Comparison of ENCODE assay signal across 9 mouse cellular contexts in genomic region chr15:102987124-102987833, GRCm38 (mm10). TPM values are rescaled to one million over a fixed set of nuclear protein-coding genes. Genes with fewer than 3 reads are reported as not detected.
DNase-seq lines count a peak whose midpoint lies in the region; ATAC-seq and TF ChIP-seq lines count a peak whose summit lies in the region.
"Had no signal": no experiment of that assay in that cellular context is flagged by ENCODE, and none has a peak within 500 bp of the region (broad histone marks: within the 10 kb centered on the region; RNA-seq: fewer than 3 reads in every experiment).

No protein-coding gene starts in this region.

- WGBS in bone marrow, adult 2 months, result 7% methylated on average over 21 of the region's 21 CpGs
- 2% methylated on average over 21 of the region's 21 CpGs for WGBS in embryonic facial prominence, embryonic 15.5 days
- WGBS in heart, postnatal 0 days, result 3% methylated on average over 21 of the region's 21 CpGs
- WGBS in lung, adult 2 months, result 5% methylated on average over 21 of the region's 21 CpGs
- 4% methylated on average over 21 of the region's 21 CpGs for WGBS in olfactory bulb, adult 2 months

- TF ChIP-seq CTCF in bone marrow, adult 2 months (IDR thresholded peaks at IDR 0.05; ENCODE audit: control insufficient read depth, insufficient read depth, low read length), result peak; percentile 93
- peak; percentile 93 for TF ChIP-seq CTCF in heart, postnatal 0 days (IDR thresholded peaks at IDR 0.05; ENCODE audit: low read depth)
- TF ChIP-seq CTCF in lung, adult 2 months (IDR thresholded peaks at IDR 0.05; ENCODE audit: insufficient read depth, low read length), result peak; percentile 94
- TF ChIP-seq CTCF in olfactory bulb, adult 2 months (IDR thresholded peaks at IDR 0.05; ENCODE audit: insufficient read depth, low read depth, low read length), result peak; percentile 81

- H3K4me3 ChIP-seq in bone marrow, adult 2 months (replicated peaks; ENCODE audit: control insufficient read depth, low read depth, low read length), result no peak overlapping the region
- H3K4me3 ChIP-seq in embryonic facial prominence, embryonic 15.5 days (replicated peaks), result no peak overlapping the region
- H3K4me3 ChIP-seq in heart, postnatal 0 days (ENCODE audit: low read depth, low read length), result no peak overlapping the region
- H3K4me3 ChIP-seq in lung, adult 2 months (replicated peaks; ENCODE audit: extremely low read depth, low read depth, low read length), result no peak overlapping the region
- H3K4me3 ChIP-seq in olfactory bulb, adult 2 months (ENCODE audit: insufficient read depth, low read depth, low read length), result no peak overlapping the region
- H3K4me3 ChIP-seq: hindbrain, embryonic 15.5 days had no signal

- peaks cover 95% of the 10 kb centered on the region for H3K27me3 ChIP-seq in embryonic facial prominence, embryonic 15.5 days
- peaks cover 98% of the 10 kb centered on the region for H3K27me3 ChIP-seq in heart, postnatal 0 days (ENCODE audit: control insufficient read depth, insufficient read depth, low read length)

- no peaks in the 10 kb centered on the region for H3K9me3 ChIP-seq in embryonic facial prominence, embryonic 15.5 days (replicated peaks)
- H3K9me3 ChIP-seq in heart, postnatal 0 days (replicated peaks; ENCODE audit: control insufficient read depth, low read length), result no peaks in the 10 kb centered on the region
- H3K9me3 ChIP-seq: hindbrain, embryonic 15.5 days had no signal

- H3K9ac ChIP-seq in embryonic facial prominence, embryonic 15.5 days, result no peak overlapping the region
- no peak overlapping the region for H3K9ac ChIP-seq in heart, postnatal 0 days (replicated peaks; ENCODE audit: low read depth, low read length)
- H3K9ac ChIP-seq: hindbrain, embryonic 15.5 days had no signal

- peak; percentile 75 to 80 for DNase-seq in CD8-positive naive resting alpha-beta T cell, adult 2 months (ENCODE audit: low read depth in 2 of 2, low spot score in 2 of 2)
- DNase-seq in heart, postnatal 0 days (ENCODE audit: low spot score), result peak; percentile 87
- peak; percentile 92 to 99 for DNase-seq in kidney, postnatal 25 days
- peak; percentile 88 for DNase-seq in lung, adult 2 months
- peak; percentile 87 for DNase-seq in testis, postnatal 14 days (ENCODE audit: low spot score)

- H3K4me2 ChIP-seq in embryonic facial prominence, embryonic 15.5 days (replicated peaks), result no peak overlapping the region
- no peak overlapping the region for H3K4me2 ChIP-seq in heart, postnatal 0 days (ENCODE audit: low read depth, low read length)
- H3K4me2 ChIP-seq: hindbrain, embryonic 15.5 days had no signal

- TF ChIP-seq POLR2A in bone marrow, adult 2 months (IDR thresholded peaks at IDR 0.05; ENCODE audit: borderline replicate concordance, control insufficient read depth, low read depth, low read length), result no peak
- TF ChIP-seq POLR2A in lung, adult 2 months (IDR thresholded peaks at IDR 0.05; ENCODE audit: borderline replicate concordance, extremely low read depth, low read depth, low read length), result no peak
- no peak for TF ChIP-seq POLR2A in olfactory bulb, adult 2 months (IDR thresholded peaks at IDR 0.05; ENCODE audit: insufficient read depth, low read depth, low read length)

- ATAC-seq in embryonic facial prominence, embryonic 15.5 days (ENCODE audit: insufficient number of reproducible peaks, low FRiP score, low TSS enrichment, low read depth), result peak; percentile 39; the same call in 1 of the 2 replicates
- peak; percentile 71 for ATAC-seq in heart, postnatal 0 days (ENCODE audit: insufficient read depth, low read depth)

- H3K4me1 ChIP-seq in bone marrow, adult 2 months (ENCODE audit: control insufficient read depth, insufficient read depth, low read length), result no peaks in the 10 kb centered on the region
- peaks cover 6% of the 10 kb centered on the region; the same call in 1 of the 2 replicates for H3K4me1 ChIP-seq in embryonic facial prominence, embryonic 15.5 days
- no peaks in the 10 kb centered on the region for H3K4me1 ChIP-seq in heart, postnatal 0 days (ENCODE audit: control insufficient read depth, insufficient read depth)
- H3K4me1 ChIP-seq in lung, adult 2 months (ENCODE audit: control insufficient read depth, insufficient read depth, low read length), result no peaks in the 10 kb centered on the region
- 0 out of 2 replicates have a peak, but pooled peaks cover 2% of the 10 kb centered on the region for H3K4me1 ChIP-seq in olfactory bulb, adult 2 months (ENCODE audit: control insufficient read depth, insufficient read depth, low read length)

- TF ChIP-seq EP300 in heart, postnatal 0 days (IDR thresholded peaks at IDR 0.05; ENCODE audit: low read depth), result no peak

- H3K27ac ChIP-seq in bone marrow, adult 2 months (ENCODE audit: control insufficient read depth, insufficient read depth, low read depth, low read length, poor library complexity), result no peak overlapping the region
- H3K27ac ChIP-seq in embryonic facial prominence, embryonic 15.5 days (replicated peaks), result no peak overlapping the region
- H3K27ac ChIP-seq in heart, postnatal 0 days (ENCODE audit: low read depth), result no peak overlapping the region
- H3K27ac ChIP-seq in olfactory bulb, adult 2 months (ENCODE audit: insufficient read depth, low read depth, low read length), result no peak overlapping the region
- H3K27ac ChIP-seq: hindbrain, embryonic 15.5 days had no signal

- H3K36me3 ChIP-seq in embryonic facial prominence, embryonic 15.5 days, result no peaks in the 10 kb centered on the region
- no peaks in the 10 kb centered on the region for H3K36me3 ChIP-seq in heart, postnatal 0 days (replicated peaks; ENCODE audit: control insufficient read depth, insufficient read depth, low read length)
- H3K36me3 ChIP-seq: hindbrain, embryonic 15.5 days had no signal

RNA-seq across cellular contexts. Expression of gene Hoxc8, which starts 3.1 kb away (rescaled TPM):
- polyA plus RNA-seq in bone marrow, adult 2 months (2011; ENCODE audit: insufficient read depth, insufficient read length, low replicate concordance, missing spikeins), result 1.2 and 2.6 TPM in 2 replicates
- polyA plus RNA-seq in embryonic facial prominence, embryonic 15.5 days (2015; fragmentation: Nextera tagmentation; extraction: Ambion mirVana), result not detected in 2 replicates
- total RNA-seq in heart, postnatal 0 days (2014; rRNA removed; ENCODE audit: low replicate concordance), result not detected in 2 replicates
- not detected in 2 replicates for polyA plus RNA-seq in heart, postnatal 0 days (2015; fragmentation: Nextera tagmentation; extraction: Ambion mirVana)
- not detected in 2 replicates for polyA plus RNA-seq in lung, adult 2 months (2012; rRNA removed)
- polyA plus RNA-seq in olfactory bulb, adult 2 months (2012; ENCODE audit: insufficient read depth, insufficient read length, low replicate concordance, missing spikeins), result not detected in 2 replicates

RNA-seq across cellular contexts. Expression of gene Hoxc6, which starts 10.8 kb away (rescaled TPM):
- 2.4 and 2.6 TPM in 2 replicates for polyA plus RNA-seq in bone marrow, adult 2 months (2011; ENCODE audit: insufficient read depth, insufficient read length, low replicate concordance, missing spikeins)
- 0.11 and 0.35 TPM in 2 replicates for polyA plus RNA-seq in embryonic facial prominence, embryonic 15.5 days (2015; fragmentation: Nextera tagmentation; extraction: Ambion mirVana)
- not detected in 2 replicates for total RNA-seq in heart, postnatal 0 days (2014; rRNA removed; ENCODE audit: low replicate concordance)
- 0.12 TPM in 1 of 2 replicates, not detected in the other for polyA plus RNA-seq in heart, postnatal 0 days (2015; fragmentation: Nextera tagmentation; extraction: Ambion mirVana)
- polyA plus RNA-seq in lung, adult 2 months (2012; rRNA removed), result 0.34 TPM in 1 of 2 replicates, not detected in the other
- polyA plus RNA-seq in olfactory bulb, adult 2 months (2012; ENCODE audit: insufficient read depth, insufficient read length, low replicate concordance, missing spikeins), result not detected in 2 replicates

RNA-seq across cellular contexts. Expression of gene Hoxc9, which starts 11.0 kb away (rescaled TPM):
- 0.68 TPM in 1 of 2 replicates, not detected in the other for polyA plus RNA-seq in bone marrow, adult 2 months (2011; ENCODE audit: insufficient read depth, insufficient read length, low replicate concordance, missing spikeins)
- not detected in 2 replicates for polyA plus RNA-seq in embryonic facial prominence, embryonic 15.5 days (2015; fragmentation: Nextera tagmentation; extraction: Ambion mirVana)
- total RNA-seq in heart, postnatal 0 days (2014; rRNA removed; ENCODE audit: low replicate concordance), result not detected in 2 replicates
- polyA plus RNA-seq in heart, postnatal 0 days (2015; fragmentation: Nextera tagmentation; extraction: Ambion mirVana), result not detected in 2 replicates
- not detected in 2 replicates for polyA plus RNA-seq in lung, adult 2 months (2012; rRNA removed)
- polyA plus RNA-seq in olfactory bulb, adult 2 months (2012; ENCODE audit: insufficient read depth, insufficient read length, low replicate concordance, missing spikeins), result not detected in 2 replicates

RNA-seq across cellular contexts. Expression of gene Hoxc5, which starts 20.0 kb away (rescaled TPM):
- polyA plus RNA-seq in bone marrow, adult 2 months (2011; ENCODE audit: insufficient read depth, insufficient read length, low replicate concordance, missing spikeins), result 0.80 TPM in 1 of 2 replicates, not detected in the other
- 2.0 and 2.1 TPM in 2 replicates for polyA plus RNA-seq in embryonic facial prominence, embryonic 15.5 days (2015; fragmentation: Nextera tagmentation; extraction: Ambion mirVana)
- 0.15 TPM in 1 of 2 replicates, not detected in the other for total RNA-seq in heart, postnatal 0 days (2014; rRNA removed; ENCODE audit: low replicate concordance)
- not detected in 2 replicates for polyA plus RNA-seq in heart, postnatal 0 days (2015; fragmentation: Nextera tagmentation; extraction: Ambion mirVana)
- polyA plus RNA-seq in lung, adult 2 months (2012; rRNA removed), result 0.36 and 1.6 TPM in 2 replicates
- not detected in 2 replicates for polyA plus RNA-seq in olfactory bulb, adult 2 months (2012; ENCODE audit: insufficient read depth, insufficient read length, low replicate concordance, missing spikeins)

RNA-seq across cellular contexts. Expression of gene Hoxc10, which starts 20.7 kb away (rescaled TPM):
- 1.3 and 1.5 TPM in 2 replicates for polyA plus RNA-seq in bone marrow, adult 2 months (2011; ENCODE audit: insufficient read depth, insufficient read length, low replicate concordance, missing spikeins)
- not detected in 2 replicates for polyA plus RNA-seq in embryonic facial prominence, embryonic 15.5 days (2015; fragmentation: Nextera tagmentation; extraction: Ambion mirVana)
- total RNA-seq in heart, postnatal 0 days (2014; rRNA removed; ENCODE audit: low replicate concordance), result not detected in 2 replicates
- not detected in 2 replicates for polyA plus RNA-seq in heart, postnatal 0 days (2015; fragmentation: Nextera tagmentation; extraction: Ambion mirVana)
- polyA plus RNA-seq in lung, adult 2 months (2012; rRNA removed), result not detected in 2 replicates
- not detected in 2 replicates for polyA plus RNA-seq in olfactory bulb, adult 2 months (2012; ENCODE audit: insufficient read depth, insufficient read length, low replicate concordance, missing spikeins)
- polyA plus RNA-seq: hindbrain, embryonic 15.5 days had no signal
